Mouse (Mus musculus) testis, postnatal 14 days (tissue): ENCODE data around the gene Tlk2.
A peak's percentile ranks its signal among the peaks of the same experiment; 100 is the strongest.

Source experiments
- DNase-seq: peaks from one replicate; pipeline ENCODE4 v3.0.0; 2021; ENCODE audit warnings: low spot score

Gene Tlk2

DNA sequence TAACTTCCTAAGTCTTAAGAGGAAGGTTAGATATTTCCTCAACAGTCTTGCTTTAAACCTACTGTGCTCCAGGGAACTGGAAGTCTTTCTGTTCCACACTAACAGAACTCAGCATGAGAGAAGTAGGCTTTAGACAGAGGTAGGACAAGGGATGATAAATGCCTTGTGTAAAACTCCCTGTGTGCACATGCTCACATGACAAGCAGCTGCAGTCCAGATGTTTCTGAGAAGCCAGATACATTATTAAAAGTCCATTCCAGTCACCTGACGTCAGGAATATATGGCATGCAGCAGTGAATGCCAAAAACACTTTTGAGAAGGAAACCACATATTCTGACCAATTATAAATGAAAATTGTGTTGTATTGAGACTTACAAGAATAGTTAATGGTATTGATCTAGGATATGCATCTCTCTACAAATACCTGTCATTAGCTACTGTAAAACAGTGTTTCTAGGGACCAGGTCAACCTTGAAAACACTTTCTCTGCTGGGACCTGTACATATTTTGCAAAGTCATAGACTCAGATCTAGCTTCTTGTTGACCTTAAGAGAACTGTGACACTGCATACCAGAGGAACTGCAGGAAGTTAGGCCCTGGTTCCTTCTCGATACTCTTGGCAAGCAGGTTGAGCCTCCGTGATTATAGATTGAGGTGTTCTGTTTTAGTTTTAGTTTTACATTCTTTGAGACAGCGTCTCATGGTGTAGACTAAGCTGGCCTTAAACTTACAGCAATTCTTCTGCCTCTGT is 83.2 kb downstream of the Tlk2 start:
- no peak for DNase-seq

DNA sequence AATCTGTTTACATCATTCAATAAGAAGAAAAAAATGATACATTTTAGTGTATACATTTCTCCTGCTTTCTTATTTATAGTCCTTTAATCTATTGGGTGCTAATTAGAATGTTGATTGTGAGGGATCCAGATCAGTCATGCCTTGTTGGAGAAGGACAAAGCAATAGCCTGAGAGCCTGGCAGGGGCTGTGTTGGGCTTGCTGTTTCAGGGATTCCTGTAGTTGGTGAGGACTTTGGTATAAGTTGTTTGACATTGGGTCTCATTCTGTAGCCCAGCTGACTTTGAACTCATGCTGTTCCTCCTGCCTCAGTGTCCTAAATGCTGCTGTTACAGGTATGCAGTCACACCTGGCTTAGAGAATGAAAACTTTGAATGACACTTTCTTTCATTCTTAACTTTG is 85.9 kb downstream of the Tlk2 start:
- no peak for DNase-seq

DNA sequence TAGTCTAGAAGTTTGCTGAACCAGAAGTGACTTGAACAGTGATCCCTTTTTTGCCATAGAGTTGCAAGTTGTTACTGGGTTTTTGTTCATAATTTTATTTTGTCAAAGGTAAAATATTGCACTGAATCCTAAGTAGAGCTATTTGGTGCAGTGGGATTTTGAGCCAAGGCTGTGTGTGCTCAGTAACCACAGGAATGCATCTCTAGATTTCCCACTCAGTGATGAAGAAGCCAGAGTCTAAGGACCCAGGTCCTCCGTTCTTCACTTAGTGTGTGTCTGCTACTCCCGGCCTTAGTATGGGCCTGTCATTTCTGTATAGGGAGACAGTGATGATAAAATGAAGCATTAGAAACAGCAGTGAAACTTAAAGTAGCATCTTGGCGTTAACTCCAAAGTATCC is 86.4 kb downstream of the Tlk2 start:
- no peak for DNase-seq

DNA sequence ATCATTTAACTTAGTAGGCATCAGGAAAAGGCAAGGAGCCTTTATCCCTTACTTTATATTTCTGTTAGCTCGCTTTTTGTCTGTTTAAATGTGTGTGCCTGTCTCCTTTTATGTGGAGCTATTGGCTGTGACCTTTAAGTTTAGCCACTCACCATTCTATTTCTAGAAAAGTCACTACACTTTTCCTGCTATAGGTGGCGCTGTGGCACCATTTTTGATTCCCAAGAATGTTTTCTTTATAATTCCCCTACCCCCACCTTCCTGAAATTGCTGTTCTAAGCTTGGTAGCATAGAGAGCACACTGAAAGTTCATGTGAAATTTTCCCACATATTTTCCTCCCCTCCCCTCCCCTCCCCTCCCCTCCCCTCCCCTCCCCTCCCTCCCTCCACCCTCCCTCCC is 91.5 kb downstream of the Tlk2 start:
- peak; percentile 47 for DNase-seq

DNA sequence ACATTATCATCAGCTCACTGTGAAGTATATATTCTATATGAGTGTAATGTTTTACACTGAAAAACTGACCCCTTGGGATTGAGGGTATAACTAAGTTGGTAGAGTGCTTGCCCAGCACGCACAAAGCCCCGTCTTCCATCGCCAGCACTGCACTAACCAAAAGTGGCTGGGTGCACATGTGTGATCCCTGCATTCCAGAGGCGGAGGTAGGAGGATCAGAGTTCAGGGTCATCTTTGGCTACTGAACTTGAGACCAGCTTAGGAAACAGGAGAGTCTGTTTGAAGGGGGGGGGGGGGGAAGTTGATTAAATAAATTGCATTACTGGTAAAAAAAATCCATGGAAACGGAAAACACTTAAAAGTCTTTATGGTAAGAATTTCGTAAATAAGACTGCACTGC is 101.8 kb downstream of the Tlk2 start:
- no peak for DNase-seq

DNA sequence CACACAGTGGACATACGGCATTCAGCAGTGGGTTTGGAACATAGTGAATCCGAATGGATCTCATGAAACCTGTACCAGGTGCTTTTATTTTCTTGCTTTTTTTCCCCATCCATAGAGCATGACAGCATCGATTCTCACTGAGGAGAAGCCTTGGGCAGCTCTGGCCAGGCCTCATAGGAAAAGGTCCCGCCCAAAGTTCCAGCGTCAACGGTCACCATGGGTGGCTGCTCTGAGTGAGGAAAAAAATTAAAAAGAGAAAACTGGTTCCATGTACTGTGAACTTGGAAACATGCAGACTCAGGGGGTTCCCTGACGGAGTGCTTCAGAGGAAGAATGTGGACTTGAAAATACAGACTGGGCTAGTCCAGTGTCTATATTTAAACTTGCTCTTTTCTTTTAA is 102.7 kb downstream of the Tlk2 start:
- DNase-seq, result no peak

DNA sequence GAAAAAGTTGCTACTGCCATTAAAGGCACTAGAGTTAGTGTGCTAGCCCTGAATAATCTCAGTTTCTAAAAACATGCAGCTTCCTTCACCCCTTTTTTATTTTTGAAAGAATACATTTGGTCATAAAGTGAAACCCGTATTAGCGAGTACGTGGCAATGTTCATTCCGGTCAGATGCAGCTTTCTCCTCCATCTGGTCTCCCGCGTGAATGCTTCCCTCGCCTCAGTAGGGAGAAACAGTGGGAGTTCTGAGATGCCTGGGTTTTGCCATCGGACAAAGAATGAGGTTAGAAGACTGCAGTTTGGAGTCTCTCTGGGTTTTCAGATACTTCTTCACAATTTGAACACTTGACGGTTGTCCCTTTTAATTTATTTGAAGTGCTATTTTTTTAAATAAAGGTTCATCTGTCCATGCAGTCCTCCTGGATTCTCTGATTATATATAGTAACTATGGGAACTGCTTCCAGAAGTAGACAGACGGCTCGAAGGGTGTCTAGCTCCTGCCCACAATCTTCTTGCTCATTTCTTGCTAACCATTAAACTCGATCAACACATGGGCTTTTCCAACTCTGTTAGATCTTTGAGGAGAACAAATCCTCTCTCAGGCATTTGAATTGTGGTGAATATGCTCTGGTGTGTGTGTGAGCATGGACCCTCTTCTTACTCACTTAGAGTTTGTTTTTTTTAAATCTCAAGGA is 103.3 kb downstream of the Tlk2 start:
- no peak for DNase-seq

DNA sequence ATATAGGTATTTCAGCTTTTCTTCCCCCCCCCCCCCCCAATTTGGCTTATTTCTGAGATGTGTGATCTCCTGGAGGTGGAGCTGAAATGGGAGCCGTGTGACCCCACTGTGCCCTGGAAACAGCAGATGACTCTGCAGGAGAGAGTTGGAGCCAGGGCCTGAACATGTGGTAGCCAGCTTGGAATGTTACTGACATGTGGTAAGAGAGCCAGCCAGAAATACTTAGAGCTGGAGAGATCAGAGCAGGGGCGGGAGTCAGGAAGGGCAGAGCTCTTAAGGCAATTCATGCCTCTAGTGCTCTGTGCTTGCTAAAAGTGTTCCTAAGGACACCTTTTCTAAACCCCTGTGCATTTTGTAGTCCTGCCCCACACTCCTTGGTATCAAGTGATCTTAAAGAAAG is 103.9 kb downstream of the Tlk2 start:
- DNase-seq, result no peak

DNA sequence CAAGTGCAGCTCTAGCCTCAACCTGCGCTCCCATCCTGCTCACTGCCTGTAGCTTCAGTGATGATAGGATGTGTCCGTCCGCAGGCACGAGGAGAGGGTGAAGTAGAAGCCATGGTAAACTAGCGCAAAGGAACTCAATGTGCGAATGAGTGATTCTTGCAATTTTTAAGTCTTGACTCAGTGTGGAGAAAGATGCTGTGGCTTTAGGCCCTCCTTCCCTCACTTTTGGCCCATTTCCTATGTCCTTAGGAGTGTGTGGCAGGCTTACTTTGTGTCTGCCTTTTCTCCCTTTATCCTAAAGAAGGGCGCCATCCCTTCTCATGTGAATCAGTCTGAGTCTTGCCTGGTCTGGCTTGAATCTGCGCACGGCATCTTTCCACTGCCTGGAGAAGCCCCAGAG is 104.4 kb downstream of the Tlk2 start:
- no peak for DNase-seq

DNA sequence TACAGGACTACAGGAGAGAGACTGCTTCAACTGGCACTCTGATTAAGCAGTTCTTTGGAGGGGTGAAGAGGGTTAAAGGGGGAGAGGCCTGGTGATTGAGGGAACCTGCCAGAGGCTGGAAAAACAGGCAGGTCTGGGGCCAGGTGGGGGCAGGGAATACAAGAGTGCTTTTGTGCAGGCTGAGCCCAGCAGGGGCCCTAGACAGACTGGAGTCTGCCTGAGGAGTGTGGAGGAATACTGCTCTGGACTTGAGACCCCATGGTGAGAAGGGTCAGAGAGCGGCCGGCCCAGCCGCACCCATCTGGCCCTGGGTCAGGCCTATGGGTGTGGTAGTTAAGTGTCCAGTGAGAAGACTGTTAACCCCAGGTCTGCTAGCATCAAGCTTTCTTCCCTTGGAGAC is 107.1 kb downstream of the Tlk2 start:
- DNase-seq, result no peak

DNA sequence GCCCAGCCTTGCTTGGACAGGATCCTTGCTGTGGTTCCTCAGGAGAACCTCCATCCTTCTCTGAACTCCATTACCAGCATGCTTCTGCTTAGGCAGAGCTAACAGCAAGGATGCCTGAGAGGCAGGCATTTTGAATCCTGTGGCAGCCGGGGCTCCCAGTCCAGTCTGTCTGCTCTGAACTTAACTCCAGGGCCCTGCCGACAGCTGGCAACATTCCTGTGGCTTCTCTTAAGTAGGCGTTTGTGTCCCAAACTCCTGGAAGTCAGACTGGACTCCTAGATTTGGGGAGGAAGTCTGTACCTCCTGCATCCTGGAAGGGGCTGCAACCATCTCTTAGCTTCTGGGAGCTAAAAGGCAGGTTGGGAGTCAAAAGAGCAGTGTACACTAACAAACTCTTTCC is 110.8 kb downstream of the Tlk2 start:
- no peak for DNase-seq

DNA sequence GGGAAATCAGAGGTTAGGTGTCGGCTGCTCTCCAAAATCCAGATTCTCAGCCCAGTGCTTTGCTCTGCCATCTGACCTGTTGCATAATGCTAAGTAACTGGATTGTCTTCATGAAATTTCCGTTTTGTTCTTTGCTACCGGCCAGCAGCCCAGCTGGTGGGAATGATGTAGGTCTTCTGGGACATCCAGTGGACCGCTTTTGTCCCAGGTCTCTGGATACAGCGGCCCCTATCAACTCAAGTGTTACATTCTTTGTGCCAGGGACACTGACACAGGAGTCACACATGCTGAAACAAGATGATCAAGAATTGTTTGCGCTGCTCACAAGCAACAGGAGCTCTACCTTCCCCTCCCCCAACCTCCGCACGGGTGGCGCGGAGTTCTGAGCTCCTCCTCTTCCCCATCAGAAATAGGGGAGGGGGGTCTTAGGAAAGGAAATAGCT is 113.1 kb downstream of the Tlk2 start:
- peak; percentile 27 for DNase-seq

DNA sequence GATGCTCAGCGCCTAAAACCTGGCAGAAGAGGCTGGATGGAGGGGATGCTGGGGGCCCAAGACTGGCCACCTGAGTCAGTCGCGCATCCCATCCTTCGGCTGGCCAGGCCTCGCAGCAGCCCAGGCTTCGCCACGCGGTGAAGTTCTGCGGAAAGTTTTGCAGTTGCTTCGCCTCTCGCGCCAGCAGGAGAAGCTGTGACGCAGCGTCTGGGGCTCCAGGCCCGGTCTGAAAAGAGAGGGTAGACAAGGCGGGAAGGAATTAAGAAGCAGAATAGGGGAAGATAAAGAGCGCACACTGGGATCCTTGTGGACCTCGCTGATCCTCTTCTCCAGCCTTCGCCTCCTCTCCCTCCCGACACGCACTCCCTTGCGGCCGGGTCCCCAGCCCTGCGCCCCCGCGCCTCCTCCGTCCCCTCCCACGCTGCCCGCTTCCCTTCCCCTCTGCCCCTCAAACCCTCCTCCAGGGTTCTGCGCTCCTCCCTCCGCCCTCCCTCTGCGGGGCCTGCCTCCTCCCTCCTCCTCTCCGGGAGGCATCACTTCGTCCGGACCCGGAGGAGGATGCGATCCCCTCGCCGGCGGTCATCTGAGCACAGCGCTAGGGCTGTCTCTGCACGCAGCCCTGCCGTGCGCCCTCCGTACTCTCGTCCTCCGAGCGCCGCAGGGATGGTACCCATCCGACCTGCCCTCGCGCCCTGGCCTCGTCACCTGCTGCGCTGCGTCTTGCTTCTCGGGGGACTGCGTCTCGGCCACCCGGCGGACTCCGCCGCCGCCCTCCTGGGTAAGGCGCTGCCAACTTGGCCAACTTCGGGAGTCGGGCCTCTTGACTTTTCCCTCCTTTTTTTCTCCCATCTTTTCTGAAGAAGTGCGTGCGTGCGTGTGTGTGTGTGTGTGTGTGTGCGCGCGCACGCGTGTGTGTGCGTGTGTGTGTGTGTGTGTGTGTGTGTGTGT is 113.8 kb downstream of the Tlk2 start, which contains the start of gene Mrc2:
TSS of gene Mrc2 (plus strand) at position 520 of the 948 bp plus-strand sequence.
- peak; percentile 70 for DNase-seq

DNA sequence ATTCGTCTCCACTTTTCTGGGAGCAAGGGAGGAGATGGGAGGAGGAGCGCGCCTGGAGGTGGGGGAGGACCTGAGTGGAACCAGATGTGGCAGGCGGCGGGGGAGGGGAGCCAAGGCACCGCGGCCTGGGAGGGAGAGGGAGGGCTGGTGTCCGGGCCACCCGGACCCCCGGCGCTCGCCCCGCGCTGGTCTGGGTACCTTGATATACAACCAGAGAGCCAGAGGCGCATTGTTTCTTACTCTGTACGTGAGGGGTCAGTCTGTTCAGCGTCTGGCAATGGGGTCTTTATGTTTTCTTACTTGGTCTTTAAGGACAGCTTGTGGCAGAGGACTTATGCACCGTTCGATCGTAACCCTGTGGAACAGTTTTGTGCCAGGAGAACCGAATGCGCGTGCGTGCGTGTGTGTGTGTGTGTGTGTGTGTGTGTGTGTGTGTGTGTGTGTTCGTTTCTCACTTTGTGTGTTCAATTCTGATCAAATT is 114.5 kb downstream of the Tlk2 start:
- peak; percentile 53 for DNase-seq

DNA sequence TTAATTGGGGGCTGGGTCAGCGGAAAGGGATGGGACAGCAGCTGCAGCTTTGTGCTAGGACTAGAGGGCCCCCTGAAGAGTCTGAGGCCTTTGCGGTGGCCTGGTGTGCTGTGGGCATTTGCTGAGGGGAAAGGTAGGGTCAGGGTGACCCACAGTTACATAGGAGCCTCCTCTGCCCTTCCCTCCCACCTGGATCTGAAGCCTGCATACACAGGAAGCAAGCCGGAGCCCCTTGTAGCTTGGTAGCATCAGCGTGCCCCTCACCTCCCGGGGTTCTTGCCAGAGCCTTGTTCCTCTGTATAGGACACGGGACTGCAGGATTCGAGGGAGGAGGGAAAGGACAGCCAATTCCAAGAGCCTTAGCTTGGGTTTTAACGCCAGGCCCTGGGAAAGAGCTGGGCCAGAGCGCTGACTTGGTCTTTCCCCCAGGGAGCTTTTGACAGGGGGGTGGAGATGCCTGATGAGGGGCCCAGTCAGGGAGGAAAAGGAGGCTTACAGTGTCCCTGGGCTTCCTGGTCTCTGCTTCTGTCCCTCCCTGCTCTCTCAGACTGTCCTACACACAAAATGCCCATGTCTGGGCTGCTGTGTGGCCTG is 115.4 kb downstream of the Tlk2 start:
- DNase-seq, result no peak

DNA sequence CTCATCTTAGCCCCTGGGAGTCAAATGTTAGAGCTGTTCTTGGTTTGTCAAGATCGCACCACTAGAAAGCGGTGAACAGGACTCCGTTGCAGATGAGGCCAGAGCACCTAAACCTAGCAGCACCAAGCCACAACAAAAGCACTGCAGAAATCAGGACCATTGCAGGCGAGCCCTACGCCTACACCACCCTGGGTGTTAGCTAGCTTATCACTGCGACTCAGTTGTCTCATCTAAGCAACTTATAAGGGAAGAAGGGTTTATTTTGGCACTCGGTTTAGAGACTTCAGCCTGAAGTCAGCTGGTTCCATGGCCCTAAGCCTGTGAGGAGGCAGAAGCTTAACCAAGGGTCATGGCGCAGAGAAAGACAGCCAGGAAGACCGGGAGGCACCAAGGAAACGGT is 117.5 kb downstream of the Tlk2 start:
- DNase-seq, result no peak

DNA sequence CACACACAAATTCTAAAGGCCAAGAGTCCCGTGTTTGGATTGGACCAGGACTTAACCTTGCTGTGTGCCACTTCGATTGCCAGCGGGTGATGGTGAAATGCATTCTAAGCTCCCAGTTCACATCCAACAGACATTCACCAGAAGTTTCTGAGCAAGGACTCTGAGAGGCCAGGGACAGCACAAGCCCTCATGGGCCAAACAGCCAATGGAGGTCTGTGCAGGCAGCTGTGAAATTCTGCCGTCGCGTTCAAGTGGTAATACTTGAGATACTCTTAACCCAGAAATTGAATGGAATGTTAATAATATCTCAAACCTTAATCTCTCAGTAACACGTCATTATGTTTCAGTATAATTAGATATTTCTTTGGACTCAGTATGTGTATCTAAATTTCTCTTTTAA is 131.6 kb downstream of the Tlk2 start:
- no peak for DNase-seq

DNA sequence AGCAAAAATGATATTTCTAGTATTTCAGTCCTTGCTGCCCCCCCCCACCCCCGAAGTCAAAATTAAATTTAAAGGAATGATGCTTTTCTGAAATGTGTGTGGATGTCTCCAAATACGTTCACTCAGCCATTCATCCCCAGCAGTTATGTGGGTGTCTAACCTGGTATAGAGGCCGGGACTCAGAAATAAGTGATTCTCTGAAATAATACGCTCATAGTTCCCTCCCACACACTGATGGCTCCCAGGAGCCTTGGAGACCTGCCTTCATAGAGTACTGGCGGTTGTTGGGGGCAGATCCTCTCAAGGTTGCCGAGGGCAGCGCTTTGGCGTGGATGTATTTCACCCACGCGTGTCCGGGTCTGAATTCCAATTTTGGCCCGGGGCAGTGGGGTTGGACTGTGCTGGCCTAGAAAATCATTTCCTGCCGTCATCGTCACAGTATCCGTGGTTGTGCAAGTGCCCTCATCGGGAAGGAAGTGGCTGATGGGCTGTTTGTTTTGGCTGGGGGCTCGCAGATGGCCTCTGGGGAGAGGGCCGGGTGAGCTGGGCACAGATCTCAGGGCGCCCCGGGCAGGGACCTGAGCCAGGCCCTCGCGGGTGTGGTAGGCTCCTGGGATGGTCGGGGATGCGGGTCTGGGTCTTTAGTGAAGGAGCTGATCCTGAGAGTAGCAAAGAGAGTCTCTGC is 132.8 kb downstream of the Tlk2 start:
- DNase-seq, result no peak

DNA sequence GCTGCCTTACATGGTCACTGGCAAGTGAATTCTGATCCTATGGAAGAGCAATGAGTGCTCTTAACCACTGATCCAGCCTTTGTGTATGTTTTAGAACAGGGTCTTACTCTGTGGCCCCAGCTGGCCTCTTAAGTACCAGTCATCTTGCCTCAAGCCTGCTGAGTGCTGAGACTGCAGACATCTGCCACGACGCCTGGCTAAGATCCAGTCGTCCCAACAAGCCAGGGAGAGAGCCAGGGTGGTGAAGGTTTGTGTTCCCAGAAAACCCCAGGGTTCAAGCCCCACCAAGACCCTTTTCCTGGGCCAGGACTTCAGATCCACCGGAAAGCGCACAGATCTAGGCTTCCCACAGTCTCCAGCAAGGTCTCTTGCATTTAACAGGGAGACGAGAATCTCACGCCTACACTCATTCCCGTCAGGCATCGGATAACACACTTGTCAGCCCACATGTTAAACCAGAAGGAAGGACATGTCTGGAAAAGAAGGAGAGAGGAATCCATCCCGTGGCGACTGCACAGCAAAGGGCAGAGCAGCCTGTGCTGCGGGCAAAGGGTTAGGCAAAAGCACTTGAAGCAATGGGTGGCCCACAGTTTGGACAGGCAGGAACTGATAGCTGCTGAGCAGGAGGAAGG is 133.8 kb downstream of the Tlk2 start:
- DNase-seq, result no peak

DNA sequence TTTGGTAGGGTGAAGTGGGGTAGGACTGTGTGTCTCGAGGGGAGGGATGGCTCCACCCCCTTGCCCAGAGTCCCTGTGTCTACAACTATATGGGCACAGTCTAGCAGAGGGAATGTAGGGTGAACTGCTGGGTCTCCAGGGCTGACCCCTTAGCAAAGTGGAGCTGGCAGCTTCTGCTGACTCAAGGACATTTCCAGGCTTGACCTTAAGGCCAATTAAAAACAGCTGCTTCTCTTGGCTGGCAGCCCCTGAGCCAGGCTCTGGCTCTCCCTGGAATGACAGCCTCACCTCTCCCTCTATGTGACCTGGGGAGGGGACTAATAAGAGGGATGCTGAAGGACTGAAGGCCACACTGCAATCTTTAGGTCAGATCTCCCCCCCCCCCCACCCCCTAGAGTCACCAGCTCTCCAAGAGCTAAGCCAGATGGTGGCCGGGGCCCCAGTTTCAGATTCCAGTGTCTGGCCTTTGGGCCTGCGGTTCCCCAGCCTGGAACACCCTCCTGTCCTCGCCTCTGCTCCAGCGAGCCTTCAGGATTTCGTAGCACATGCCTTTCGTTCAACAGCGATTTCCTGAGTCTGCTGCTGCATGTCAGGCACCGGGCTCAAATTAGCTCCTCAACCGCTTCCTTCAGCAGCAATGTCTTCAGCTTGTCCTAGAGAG is 134.5 kb downstream of the Tlk2 start:
- no peak for DNase-seq
